Mouse (Mus musculus): ENCODE data around the gene Bod1l.
A peak's percentile ranks its signal among the peaks of the same experiment; 100 is the strongest.

The Bod1l gene

DNA sequence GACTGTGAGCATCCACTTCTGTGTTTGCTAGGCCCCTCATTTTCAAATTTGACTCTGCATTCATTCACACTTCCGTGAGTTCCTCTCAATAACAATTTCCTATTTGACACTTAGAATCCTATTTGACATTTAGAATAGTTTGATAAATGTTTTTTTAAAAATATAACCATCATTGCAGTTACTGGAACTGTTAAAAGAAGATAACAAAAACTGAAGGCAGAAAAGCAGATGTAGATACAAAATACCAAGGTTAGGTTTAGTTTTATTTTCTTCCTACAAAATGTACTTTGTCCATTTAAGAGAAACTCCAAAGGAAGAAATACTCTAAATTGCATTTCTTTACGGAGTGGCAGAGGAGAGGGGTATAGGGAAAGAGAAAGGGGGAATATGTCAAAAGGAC, 42.5 kb downstream of the Bod1l start:
- no peak for DNase-seq (ENCODE audit: low read depth, low spot score)

DNA sequence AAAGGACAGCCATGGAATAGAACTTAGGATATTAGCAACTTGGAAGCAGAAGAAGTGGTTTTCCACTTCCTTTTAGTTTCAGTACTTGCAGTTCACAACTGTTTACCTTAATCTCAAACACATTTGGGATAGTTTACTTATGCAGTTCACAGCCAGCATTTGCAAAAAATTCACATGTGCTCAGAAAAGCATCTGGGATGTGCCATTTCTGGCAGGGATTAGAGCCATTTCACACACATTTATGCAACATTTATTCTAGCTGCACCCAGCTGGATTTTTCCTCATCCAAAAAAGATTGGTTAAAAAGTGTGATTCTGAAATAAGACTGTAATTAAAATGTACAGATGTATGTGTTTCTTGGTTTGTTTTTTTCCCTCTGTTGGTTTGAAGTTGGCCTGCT, 49.7 kb downstream of the Bod1l start:
- no peak for DNase-seq (ENCODE audit: low read depth, low spot score)

DNA sequence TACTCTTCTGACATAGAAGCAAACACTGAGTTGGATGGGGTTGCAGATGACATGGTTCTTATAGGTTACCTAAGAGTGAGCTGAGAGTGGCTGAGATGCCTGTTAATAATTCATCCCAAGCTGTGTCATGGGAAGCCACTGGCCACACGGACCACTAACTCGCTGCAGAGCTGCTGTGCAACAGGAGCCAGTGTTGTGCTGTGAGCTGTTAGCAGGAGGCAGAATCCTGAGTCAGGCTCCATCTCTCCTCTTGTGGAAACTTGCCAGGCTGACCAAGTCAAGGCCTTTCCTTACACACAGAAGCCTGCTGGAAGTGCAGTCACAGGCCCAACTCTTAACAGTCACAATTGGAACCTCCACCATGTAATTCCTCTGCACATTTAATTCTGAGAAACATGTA, 53.6 kb downstream of the Bod1l start:
- DNase-seq (ENCODE audit: low read depth, low spot score): no peak

DNA sequence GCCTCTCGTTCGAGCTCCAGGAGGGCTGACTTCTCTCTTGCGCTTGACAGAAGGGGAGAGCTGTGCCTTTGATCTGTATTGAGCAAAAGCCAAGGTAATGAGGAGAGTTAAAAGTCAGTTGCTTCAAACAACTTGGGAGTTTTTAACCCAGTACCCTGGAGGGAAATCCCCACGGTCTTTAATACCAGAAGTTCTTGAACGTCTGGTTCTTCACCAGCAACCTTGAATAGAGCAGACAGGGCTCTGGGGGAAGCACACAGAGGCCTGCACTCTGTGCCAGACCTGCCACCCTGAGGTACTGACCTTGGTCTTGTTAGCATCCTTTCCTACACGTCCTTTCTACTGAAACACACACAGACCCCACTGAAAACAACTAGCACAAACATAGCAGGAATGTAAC, 55.2 kb downstream of the Bod1l start:
- peak; percentile 9 for DNase-seq (ENCODE audit: low read depth, low spot score)

DNA sequence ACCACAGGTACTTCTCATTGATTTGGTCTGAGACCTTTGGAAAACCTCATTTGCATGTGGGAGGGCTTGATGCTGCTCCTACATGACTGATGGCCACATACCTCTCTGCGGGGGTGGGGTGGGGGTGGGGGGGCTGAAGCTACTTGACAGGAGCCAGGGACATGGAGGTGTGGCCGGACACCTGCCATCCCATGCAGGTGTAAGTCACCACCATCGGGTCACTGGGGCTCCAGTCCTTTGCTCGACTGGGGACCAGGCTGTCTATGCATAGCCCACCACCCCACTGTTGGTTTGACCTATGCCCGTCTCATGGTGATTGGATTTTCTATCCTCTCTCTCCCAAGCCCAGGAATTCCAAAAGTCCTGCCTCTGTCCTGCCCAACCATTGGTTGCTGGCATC, 62.2 kb downstream of the Bod1l start:
- no peak for DNase-seq (ENCODE audit: low read depth, low spot score)

DNA sequence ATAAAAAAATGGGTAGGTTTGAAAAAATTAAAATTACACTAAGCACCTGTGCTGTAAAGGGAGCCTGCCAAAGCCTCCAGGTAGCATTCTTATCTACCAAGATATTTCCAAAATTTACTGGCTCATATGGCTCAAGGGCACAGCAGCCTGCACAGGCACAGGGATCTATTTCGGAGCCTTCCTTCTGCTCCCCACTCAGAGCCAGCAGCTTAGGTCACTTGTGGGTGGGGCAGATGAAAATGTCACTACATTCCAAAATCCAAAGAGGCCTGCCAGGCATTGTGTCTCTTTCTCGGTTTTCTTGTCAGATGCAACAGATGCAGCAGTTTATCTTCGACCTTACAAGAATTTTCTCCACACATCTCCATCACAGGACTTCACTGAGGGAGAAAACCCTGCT, 64.1 kb downstream of the Bod1l start:
- no peak for DNase-seq (ENCODE audit: low read depth, low spot score)

DNA sequence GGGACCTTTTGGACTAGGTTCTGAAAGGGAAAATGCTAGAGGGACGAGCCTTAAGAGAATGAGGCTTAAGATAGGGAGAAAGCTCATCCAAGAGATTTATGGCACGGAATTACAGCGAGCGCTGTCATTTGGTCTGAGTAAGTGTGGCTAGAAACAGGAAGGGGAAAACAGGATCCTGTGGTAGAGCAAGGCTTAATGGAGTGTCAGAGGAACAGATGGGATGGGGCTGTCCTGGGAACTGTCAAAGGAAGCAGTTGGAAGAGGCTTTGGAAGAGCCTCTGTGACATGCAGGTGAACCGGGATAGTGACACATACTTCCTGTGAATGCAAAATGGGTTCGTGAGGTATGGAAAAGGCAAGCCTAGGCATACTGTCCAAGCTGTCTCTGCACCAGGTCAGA, 68.4 kb downstream of the Bod1l start:
- no peak for DNase-seq (ENCODE audit: low read depth, low spot score)

DNA sequence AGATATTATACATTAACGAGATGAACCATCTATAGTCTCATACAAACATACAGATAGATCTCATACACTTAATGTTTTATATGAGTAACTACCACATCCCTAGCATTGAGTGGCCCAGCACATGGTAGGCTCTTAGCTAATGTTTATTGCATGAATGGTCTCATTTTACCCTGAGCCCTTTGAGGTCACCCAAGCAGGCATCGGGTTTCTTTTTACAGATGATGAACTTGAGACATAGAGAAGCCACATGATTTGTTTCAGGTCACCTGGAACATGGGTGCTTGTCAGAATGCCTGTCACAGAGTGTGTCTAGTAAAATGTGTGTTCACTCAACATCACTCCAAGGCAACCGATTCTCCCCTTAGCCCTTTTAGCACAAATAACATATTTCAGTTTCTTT, 68.8 kb downstream of the Bod1l start:
- DNase-seq (ENCODE audit: low read depth, low spot score): no peak

DNA sequence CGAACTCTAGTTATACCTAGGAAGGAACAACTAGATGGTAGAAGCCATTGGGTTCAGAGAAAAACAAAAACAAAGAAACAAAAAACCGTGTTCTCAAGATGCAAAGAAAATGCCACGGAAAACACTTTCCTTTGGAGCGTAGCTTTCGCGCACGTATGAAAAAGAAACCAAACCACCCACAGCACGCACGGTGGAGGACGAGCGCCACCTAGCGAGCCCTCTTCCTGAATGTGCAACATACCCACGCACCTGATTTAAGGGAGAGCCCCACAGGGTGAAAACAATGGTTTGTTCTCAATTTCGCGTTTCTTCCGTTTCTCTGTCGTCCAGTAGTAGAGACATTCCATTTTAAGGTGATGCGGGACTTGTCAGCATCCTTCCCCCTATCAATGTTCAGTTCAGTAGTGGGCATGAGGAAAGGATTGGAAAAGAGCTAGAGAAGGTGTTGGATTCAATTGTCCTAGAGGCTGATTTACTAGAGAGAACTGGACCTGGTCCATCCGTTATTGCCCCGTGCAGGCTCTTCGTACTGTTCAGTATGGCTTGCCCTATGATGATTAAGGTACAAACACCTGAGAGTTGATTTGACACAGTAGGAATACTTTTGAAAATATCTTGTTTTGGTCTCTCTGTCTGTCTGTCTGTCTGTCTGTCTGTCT, 75.6 kb downstream of the Bod1l start:
- DNase-seq (ENCODE audit: low read depth, low spot score): peak; percentile 84

DNA sequence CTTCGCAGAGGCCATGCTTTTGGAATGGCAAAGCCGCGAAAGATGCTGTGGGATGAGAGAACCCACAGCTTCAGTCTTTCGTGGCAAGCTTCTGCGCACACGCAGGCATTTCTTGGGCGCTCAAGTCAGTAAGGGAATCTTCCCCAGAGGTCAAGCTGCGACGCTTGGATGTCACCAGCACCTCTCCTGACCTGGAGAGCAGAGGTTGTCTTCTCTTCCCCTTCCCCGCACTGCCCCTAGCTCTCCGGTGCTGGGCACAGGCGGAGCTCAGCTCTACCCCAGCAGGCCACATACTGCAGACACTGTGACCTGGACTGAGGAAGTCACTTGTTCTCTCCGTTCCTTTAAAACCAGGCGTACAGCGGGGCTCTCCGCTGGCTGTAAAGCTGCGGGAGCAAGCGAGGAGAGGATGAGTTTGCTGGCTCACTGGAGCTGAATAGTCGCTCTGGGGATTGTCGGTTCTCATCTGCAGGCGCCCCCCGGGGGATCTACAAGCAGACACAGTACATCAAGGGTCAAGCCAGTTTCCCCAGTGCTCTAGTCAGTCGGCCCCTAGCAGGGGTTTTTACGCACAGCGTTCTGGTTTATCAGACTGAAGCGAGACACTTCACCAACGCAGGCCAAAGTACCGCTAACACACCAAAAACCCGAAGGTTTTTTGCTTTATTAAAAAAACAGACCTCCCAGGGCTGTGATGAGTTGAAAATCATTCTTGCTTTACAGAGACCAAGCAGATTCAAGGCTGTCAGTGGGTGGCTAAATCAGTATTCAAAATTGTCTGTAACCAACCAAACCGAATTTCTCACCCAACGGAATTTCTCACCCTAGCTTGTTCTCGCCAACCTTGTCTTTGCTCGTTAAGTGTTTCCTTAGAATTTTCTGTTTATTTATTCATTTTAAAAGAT, 76.6 kb downstream of the Bod1l start:
- peak; percentile 21 for DNase-seq (ENCODE audit: low read depth, low spot score)

DNA sequence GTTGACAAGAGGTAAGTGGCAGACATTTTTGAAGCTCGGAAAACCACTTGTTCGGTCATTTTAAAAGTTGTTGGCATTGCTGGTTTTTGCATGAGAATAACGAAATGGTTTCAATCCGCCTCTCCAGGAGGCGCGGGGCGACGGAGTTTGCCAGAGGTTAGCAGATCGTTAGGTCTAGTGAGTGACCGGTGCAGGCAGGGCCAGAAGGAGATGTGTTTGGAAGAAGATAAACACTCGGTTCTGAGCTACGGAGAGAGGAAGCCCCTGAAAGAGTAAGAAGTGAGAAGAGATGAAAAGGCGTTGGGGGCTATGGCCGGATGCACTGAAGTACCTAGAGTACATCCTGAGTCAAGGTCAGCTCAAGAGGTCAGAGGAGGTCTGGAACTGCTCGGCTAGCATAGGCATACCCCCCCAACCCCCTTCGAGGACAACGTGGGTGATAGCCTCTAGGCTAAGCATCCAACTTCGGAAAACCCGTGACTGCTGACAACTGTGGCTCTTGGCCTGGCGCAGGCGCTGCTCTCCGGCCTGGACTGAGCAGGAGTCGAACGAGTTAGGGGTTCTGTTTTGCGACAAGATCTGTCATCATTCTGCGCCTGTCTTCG, 77.6 kb downstream of the Bod1l start:
- no peak for DNase-seq (ENCODE audit: low read depth, low spot score)

DNA sequence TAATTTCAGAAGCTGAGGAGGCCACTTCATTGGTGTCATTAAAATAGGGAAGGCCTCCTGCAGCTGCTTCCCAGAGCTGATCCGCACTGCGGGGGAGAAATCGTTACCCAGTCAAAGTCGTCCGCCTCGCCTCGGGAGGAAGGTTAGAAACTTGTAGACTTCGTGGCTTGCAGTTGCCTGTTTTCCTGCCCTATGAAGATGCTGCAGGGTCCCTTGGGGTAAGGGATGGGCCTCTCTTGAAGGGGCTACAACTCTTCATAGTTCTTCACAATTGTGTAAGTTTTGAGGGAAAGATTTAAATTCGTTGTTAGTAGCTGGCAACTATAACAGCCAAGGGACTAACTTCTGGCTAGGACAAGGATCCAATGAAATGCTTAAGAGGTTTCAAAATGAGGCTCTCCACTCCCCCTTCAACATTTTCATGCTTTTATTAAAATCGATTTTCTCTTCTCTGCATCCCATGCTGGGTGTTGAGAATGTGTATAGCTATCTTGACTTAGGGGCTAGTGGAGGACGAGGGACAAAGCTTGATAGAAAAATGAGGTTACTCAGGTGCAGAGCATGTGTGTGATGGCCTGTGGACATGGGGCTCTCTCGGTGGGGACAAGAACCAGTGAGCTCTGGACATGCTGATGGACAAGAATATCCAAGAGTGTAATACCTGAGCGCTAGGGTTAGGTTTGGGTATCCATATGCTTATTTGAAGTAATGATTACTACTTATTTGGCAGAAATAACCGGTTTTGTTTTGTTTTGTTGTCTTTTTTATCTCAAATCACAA, 78.3 kb downstream of the Bod1l start:
- no peak for DNase-seq (ENCODE audit: low read depth, low spot score)

DNA sequence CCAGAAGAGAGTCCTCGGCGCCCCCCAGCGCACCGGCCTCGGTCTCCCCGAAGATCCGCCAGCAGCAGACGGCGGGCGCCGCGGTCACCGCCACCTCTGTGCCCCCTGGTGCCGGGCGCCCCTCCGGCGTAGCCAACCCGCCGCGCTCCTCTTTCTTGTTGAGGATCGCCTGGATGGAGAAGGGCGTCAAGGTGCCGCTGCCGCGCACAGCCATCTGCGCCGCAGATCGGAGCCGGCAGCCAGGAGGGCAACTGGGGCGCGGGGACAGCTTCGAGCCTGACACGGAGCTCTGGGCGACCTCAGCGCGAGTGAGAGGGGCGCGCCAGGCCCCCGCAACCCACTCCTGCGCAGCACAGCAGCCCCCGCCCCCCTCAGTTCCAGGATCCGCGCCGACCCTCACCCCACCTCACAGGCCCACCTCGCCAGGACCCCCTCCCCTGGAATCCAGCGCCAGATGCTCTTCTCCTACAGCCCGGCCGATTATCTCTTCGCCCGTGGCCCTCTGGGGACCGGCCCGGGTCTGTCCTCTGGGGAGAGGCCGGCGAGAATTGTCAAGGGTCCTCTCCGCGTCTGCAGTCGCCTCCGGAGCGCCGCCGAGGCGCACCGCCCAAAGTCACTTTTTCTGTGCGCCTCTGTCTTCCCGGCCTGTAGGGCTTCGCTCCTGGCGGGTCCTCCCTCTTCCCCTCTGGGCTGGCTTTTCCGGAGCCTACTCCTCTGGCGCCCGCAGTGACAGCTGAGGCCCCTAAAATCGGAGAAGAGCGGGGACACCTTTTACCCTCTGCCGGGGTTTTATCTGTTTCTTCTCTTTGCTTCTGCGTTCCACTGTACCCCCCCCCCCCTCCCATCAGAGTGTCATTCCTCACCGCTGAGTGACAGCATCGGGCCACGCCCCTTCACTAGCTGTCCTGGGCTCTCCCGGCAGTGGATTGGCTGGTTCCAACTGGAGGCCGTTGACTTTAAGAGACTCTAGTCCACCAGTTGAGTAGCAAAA, 80.1 kb downstream of the Bod1l start, which contains the start of gene Nkx3-2:
Gene Nkx3-2, minus strand, starts transcription at position 771 of the 991 bp plus-strand sequence.
- no peak for DNase-seq (ENCODE audit: low read depth, low spot score)

DNA sequence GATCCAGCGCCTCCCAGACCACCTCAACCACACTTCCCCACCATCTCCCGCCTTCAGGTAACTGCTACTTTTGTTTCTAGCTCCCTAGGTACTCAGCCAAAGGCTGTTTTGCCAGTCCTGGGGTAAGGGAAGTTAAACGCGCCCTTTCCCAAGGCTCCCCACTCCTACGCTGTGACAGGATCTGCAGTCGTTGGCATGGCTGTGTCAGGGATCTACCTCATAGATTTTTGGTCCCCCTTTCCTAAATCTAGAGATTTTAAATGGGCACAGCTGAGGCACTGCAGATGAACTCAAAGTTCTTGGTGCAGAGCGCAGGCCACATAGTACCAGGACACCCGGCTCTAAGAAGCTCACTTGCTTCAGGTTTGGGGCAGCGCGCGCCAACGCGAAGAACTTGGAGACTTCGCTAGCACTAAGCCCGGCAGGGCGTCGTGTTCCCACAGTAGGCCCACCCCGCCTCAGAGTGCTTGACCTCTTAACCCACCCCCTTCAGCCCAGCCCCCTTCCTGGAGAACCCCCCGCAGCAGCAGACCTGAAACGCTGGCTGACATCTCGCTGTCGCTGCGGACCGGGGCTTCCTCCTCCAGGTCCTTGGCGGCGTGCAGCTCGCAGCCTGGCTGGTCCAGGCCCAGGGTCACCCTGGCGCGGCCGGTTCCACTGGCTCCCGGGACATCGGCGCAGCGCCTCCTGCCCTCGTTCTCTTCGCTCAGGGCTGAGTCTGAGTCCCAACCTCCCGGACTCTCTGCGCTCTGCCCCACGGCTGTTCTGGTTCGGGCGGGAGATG, 81.0 kb downstream of the Bod1l start:
- DNase-seq (ENCODE audit: low read depth, low spot score): no peak

DNA sequence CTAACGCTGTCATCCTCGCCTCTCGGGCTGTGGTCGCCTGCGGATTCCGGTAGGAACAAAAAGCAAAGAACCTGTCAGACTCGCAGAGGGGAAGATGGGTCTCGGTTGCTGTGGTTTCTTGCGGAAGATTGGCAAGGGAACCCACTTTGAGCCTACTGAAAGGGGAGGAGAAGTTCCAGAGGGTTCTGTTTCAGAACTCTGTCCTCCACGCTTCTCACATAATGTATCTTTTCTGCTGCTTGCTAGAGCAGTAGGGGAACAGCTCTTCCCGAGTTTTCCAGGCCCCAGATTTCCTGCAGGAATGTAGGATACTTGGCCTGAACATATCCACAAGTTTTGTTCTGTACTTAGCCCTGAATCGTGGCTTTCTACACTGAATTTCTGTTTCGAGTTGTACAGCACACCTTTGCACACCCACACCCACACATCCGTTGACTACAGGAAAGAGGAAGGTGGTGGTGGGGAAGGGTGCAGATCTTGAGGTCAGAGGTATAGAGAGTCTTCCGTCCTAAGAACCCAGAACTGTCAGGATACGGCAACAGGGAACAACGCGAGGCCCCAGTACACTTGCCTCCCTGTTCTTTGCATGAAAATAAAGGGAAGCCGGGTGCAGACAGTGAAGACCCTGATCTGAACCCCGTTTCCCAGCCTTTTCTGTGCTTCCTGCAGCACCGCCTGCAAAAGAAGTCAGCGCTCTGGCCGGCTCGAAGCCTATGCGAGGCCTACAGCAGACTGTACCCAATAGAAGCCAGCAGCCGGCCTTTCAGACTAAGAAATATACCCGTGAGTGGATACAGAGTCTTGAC, 81.8 kb downstream of the Bod1l start:
- no peak for DNase-seq (ENCODE audit: low read depth, low spot score)

DNA sequence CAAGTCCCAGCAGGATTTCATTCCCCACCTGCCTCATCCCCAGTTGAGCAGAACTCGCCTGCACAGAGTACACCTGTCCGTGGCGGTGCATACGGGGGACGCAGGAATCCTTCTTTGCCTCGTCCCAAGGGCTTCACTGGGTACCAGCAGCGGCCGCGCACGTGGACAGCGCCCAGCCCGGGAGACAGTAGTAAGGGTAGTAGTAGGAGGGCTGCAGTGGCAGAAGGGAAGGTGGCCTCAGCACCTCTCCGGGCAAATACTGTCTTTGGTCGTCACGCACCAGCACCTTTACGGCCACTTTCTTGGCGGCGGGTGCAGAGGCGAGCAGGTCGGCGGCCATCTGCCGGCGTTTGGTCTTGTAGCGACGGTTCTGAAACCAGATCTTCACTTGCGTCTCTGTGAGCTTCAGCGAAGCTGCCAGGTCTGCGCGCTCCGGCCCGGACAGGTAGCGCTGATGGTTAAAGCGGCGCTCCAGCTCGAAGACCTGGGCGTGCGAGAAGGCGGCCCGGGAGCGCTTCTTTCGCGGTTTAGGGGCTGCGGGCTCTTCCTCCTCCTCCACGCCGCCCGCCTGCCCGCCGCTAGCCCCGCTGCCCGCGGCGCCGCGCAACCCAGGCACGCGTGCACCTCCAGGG, 82.5 kb downstream of the Bod1l start:
- DNase-seq (ENCODE audit: low read depth, low spot score): peak; percentile 22

DNA sequence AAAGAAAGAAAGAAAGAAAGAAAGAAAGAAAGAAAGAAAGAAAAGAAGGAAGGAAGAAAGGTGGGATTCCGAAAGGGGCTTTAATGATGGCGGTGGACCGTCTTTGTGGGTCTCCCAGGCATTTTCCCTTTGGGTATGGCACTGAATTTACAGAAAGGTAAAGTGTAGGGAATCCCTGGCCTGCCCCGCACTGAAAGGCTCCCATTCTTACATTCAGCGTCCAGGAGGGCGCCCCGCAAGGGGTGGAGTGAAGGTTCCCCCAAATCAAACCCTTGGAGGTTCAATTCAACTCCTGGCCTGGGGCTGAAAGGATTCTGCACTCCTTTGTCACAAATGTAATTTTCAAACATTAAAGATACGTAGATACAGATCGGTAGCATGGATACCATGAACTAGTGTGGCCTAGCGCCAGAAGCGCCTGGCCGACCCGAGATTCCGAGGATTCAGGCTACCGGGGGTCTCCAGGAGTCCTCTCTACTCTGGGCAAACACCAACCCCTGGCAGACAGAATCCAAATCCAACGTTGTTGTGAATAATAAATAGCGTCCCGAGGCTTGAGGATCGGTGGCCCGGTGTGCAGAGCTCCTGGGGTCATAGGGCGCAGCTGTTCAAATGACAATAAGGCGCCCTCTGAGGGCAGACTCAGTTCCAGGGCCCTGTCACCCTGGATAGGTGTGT, 83.1 kb downstream of the Bod1l start:
- DNase-seq (ENCODE audit: low read depth, low spot score): no peak

DNA sequence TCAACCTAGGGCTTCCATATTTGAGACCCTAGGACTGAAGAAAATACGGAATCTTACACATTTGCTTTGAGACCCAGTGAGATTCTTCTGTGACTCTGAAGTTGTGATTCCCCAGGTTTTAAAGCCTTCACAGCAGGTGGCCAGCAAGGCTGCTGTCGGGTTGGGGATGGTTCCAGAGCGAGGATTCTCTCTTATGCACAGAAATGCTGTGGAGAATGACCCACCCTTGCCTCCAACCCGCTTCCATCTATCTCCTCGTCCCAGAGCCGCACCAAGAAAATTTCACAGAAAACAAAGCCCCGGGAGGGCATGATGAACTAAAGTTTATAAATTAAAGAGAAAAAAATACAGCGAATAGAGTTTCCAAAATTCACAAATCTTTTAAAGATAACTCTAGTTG, 84.0 kb downstream of the Bod1l start:
- no peak for DNase-seq (ENCODE audit: low read depth, low spot score)
